Mouse (Mus musculus): ENCODE results near the gene Etl4.

Gene Etl4

DNA sequence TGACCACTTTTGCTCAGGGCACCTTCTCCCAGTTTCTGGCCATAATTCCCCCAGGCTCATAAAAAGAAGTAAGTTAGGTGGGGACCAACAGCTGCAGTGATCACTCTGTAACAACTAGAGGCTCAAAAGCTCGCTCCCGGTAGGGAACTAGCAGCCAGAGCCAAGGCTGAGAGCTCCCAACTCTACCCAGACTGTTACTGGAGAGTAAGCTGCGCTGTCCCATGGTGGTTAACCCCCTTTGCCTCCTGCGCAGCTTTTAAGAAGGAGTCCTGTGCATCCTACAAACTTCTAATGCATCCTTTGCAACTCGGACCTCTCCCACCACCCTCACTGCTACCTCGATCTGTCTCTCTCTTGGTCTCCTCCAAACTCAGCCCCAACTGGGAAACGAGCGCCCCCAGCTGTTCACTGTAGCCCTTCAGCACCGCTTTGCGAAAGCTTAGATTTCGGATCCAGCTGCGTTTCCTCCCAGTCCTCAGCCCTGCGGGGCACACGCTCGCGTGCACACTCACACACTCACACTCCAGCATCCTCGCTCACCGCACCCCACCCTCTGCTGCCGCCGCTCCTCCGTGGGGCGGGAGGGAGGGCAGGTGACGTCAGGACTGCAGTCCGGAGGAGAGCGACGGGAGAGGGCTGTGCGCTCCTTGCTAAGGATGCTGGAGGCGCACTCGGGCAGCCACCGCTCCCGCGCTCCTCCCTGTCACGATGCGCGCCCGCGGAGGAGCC lies at the start of gene Etl4:
Gene Etl4 (plus strand): TSS at position 610 of the 729 bp plus-strand sequence.
- peak in 1 of 2 experiments; percentile 27 for DNase-seq (ENCODE audit: low spot score in 2 of 2)

- no peak for DNase-seq (ENCODE audit: low spot score in 2 of 2)
Observed at GRCm38 (mm10) chr2:19869167-19869566, 40.4 kb upstream of the Etl4 start.

- DNase-seq (ENCODE audit: low spot score in 2 of 2), result no peak
Observed at GRCm38 (mm10) chr2:19871881-19872280, 37.7 kb upstream of the Etl4 start.

DNA sequence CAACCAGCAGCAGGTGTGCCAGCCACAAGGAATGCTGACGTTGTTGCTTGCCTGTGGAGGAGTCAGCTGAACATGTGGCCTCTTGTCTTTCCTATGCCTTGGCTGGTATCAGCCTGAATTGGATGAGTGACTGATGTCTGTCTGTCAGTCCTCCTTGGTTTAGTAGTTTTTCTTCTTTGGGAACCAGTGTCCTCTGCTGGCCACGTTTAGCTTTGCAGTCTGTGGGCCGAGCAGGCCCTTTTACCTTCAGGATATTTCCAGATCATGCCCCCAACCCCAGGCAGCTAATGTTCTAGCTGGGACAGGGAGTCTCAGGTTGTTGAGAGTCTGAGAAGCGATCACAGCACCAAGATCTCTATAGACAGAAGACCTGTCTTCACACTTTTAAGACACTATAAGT lies 18.7 kb upstream of the Etl4 start:
- DNase-seq (ENCODE audit: low spot score in 2 of 2), result no peak

DNA sequence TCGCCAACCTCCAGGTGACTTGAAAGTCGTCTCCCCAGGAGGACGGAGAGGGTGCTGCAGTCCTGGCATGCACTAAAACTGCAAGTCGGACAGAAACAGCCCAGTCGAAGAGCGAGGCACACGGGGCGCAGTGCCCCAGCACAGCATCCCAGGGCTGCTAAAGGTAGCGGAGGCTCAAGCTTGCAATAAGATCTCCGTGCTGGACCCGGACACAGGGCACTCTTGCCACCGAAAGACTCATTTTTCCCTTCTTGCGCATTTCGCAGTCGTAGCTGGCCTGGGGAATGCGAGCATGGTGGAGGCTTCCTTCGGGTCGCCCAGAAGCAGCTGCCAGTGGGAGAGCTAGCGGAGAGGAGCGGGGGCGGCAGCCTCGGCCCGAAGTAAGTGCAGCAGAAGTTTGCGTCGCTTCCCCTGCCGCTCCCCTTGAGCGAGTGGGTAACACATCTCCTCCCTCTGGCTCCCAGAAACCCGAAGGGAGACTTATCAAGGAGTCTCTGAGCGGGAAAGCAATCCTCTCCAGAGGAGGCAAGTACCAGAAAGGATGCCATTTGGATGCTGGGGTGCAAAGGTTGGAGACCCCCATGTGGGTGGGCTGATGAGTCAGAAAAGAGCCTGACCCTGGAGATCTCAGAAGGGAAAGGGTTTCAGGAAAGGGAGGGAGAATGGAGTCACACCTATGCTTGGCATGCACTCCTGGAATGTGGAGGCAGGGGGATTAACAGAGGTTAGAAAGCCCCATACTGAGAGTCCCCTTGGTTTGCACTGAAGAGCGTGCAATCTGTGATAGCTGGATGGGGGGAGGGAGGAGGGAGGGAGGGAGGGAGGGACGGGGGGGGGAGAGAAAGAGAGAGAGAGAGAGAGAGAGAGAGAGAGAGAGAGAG lies 560 bp downstream of the Etl4 start:
- no peak for DNase-seq (ENCODE audit: low spot score in 2 of 2)

GRCm38 (mm10) chr2:19910781-19911175 lies 1.2 kb downstream of the Etl4 start:
- DNase-seq (ENCODE audit: low spot score in 2 of 2), result no peak

- peak in 1 of 2 experiments; percentile 65 for DNase-seq (ENCODE audit: low spot score in 2 of 2)
Observed at GRCm38 (mm10) chr2:19919190-19919589, 9.6 kb downstream of the Etl4 start.

- no peak for DNase-seq (ENCODE audit: low spot score in 2 of 2)
Observed at GRCm38 (mm10) chr2:19930009-19930408, 20.4 kb downstream of the Etl4 start.

DNA sequence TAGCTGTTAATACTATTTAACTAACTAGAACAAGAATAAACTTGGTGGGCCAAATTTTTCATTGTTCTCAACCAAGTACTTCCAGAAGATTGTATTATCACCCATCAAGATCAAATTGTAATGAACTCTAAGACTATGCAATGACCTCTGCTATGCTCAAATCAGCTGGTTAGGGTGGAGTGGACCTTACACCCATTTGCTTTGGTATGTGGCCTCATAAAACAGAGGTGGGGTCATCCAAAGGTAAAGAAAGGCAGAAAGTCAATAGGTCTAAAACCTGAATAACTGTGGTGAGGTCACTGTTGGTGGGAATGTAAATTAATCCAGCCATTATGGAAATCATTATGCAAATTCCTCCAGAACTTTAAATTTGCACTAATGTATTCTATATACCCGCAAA lies 24.3 kb downstream of the Etl4 start:
- no peak for DNase-seq (ENCODE audit: low spot score in 2 of 2)

GRCm38 (mm10) chr2:19945205-19945604 lies 35.6 kb downstream of the Etl4 start:
- no peak for DNase-seq (ENCODE audit: low spot score in 2 of 2)

GRCm38 (mm10) chr2:19953028-19953427 lies 43.4 kb downstream of the Etl4 start:
- no peak for DNase-seq (ENCODE audit: low spot score in 2 of 2)

DNA sequence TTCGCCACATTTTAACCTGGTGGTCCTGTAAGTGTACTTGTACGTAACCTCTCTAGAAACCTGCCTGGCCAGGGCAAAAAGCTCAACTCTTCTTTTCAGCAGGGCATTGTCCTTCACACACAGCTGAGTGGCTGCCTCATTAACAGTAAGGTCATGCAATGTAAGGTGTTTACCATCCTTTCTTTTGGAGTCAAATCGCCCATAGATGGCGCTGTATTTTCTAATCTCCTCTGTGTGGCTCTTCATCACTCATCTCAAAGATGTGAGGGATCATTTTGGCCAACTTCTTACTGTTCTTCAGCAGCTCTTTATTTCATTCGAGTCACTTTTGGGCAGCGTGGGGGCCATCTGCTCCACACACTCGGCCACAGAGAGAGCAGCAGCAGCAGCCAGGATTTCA lies 56.9 kb downstream of the Etl4 start:
- DNase-seq (ENCODE audit: low spot score in 2 of 2), result no peak

DNA sequence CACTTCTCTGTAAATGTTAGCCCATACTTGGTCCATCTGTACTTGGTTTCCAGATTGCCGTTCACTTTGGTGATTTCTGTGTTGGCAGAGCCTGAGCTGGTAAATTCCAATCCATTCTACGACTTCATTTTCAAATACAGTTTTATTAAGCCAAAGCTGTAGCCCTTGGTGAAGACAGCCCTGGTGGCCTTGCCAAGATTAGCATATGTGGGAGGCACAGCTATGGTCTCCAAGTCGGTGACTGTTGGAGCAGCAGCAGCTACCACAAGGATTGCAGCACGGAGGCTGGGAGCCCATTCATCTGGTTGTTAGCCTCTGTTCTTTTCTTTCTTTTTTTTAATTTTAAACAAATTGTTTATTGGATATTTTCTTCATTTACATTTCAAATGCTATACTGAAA lies 128.1 kb downstream of the Etl4 start:
- DNase-seq (ENCODE audit: low spot score in 2 of 2), result no peak

- DNase-seq (ENCODE audit: low spot score in 2 of 2), result no peak
Observed at GRCm38 (mm10) chr2:20072377-20072776, 162.8 kb downstream of the Etl4 start.

DNA sequence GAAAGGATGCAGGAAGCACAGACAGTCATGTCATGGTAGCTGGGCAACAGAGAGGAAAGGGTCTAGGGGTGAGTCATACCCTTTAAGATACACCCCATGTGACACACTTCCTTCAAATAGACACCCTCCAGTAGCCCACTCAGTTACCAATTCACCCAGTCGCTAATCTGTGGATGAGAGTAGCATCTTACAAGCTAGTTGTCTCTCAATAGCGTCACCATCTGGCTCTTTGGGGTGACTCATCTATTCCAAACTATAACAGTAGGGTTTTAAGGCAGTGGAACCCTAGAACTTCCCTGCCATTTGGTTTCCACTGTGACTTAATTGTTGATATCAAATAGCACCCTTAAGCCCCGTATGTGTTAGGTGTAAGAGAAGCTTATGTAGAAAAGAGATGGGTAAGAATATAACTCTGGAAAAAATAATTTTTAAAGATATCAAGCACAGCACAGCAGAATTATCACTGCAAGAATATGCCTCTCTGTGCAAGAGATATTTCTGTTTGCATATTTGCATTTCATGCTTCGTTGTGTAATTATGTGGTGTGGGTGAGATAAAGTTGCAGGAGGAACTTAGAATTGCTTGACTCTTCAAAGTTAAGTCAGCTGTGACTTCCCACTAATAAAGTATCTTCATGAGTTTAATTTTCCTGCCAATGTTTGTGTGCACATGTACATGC lies 166.7 kb downstream of the Etl4 start:
- DNase-seq (ENCODE audit: low spot score in 2 of 2), result no peak

- no peak for DNase-seq (ENCODE audit: low spot score in 2 of 2)
Observed at GRCm38 (mm10) chr2:20084781-20085180, 175.2 kb downstream of the Etl4 start.

- no peak for DNase-seq (ENCODE audit: low spot score in 2 of 2)
Observed at GRCm38 (mm10) chr2:20105456-20105855, 195.9 kb downstream of the Etl4 start.

DNA sequence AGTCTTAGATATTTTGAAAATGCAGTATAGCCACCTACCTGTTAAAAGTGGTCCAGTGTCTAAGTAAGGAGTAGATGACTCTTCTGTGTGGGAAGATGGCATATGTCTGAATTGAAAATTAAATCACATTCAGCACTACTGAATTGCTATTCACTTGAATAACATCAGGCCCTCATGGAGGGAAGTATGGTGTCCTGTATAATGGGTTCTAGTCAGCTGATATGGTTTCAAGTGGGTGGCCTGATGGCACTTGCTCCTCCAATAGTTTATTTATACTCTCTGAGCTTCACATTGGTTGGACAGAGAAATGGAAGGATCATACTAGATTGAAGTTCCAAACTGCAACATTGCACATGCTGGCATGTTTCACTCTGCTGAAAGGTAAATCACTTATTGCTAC lies 202.1 kb downstream of the Etl4 start:
- DNase-seq (ENCODE audit: low spot score in 2 of 2), result no peak

DNA sequence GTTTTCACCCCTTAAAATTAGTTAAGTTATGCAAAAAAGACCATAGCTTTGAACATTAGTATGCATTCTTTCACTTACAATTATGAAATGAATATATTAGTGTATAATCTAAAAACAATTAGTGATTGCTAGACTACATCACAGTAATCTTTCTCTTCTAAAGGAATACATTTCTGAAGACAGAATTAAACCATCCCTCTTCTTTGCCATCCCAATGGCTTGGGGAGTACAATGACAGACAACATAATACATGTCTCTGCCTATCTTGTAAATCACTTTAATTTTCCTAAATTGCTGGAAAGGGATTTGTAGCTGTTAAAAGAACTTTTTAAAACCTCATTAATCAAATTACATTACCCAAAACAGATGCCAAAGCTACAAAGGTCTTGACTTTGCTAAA lies 216.3 kb downstream of the Etl4 start:
- DNase-seq (ENCODE audit: low spot score in 2 of 2), result no peak

DNA sequence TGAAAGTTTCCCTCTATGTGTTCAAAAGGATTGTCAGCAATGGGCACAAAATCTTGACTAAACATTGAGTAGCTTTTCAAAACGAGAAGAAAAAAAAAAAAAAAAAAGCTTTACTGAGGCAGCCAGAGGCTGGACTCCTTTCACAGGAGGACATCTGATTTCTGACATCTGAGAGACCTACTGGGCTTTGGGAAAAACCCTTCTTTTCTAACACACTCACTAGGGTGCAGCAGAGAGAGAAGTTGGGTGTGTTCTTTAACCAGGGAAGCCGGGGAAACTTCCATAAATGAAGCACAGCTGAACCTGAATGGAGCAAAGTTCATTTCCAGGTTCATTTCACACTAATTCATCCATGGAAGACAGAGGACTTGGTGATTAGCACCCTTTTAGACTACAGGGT lies 222.2 kb downstream of the Etl4 start:
- DNase-seq (ENCODE audit: low spot score in 2 of 2), result no peak

- no peak for DNase-seq (ENCODE audit: low spot score in 2 of 2)
Observed at GRCm38 (mm10) chr2:20138426-20138825, 228.8 kb downstream of the Etl4 start.

GRCm38 (mm10) chr2:20145368-20145767 lies 235.8 kb downstream of the Etl4 start:
- no peak for DNase-seq (ENCODE audit: low spot score in 2 of 2)

Measured in spleen, postnatal 10 days (tissue).